Mouse (Mus musculus) stomach, postnatal 0 days (tissue): Measurements from ENCODE around the gene Tnrc6b.

Experiments
- CTCF ChIP-seq: IDR thresholded peaks from 2 replicates; pipeline ENCODE4 v1.5.1; 2016; ENCODE audit warnings: antibody characterized with exemption, low read depth, mild to moderate bottlenecking, moderate library complexity
- EP300 ChIP-seq: optimal IDR thresholded peaks from 2 replicates; pipeline ENCODE3; 2016; ENCODE audit warnings: antibody characterized with exemption

- TF ChIP-seq EP300 (no peak), CTCF (no peak)
Measured at GRCm38 (mm10) chr15:80988331-80988730, 277.2 kb downstream of the Tnrc6b start.
